Mouse (Mus musculus): ENCODE data around the gene Plac1. TPM values are rescaled to one million over a fixed set of nuclear protein-coding genes. Genes with fewer than 3 reads are reported as not detected.
A peak's percentile ranks its signal among the peaks of the same experiment; 100 is the strongest.

The Plac1 gene
- total RNA-seq, 2 experiments from 2014 or later = not detected

DNA sequence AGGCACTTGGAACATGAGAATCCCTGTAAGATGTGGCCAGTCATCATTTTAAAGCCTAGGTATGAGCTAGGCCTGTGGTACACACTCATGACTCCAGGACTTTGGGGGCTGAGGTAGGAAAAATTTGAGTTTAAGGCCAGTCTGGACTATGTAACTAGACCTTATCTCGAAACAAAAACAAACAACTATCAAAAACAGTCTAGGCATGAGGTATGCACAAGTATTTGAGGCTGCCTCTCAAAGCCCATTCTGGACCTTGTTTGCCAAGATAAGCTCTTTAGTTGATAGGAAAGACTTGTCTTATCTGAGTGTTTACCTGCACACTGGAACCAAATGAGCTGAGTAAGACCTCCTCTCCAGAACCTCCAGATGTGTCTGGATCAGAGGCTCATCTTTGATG lies 116.3 kb downstream of the Plac1 start:
- intact Hi-C loops (cut with DNase I) = no loop called here

DNA sequence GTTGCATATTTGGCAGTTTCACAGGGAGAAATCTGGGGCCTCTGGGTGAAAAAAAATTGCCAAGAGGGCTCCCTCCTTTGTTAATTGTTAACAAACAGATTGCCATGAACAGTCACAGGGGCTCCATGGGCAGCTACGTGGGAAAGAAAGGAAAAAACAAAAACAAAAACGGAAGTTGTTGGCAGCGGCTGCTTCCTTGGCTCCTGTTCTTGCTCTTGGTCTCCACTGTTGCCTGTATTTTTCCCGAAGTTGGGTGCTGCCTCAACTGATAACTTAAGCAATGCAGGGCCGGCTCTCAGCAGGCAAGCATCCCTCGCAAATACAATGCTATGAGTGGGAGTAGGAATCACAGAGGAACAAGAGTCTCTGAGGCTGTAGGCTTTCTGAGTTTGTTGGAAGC lies 121.3 kb downstream of the Plac1 start:
- peak in 1 of 2 experiments; percentile 5 for DNase-seq (ENCODE audit: low spot score in 2 of 2)
- intact Hi-C loops (cut with DNase I) = no loop called here

More for the DNA sequence above, 116.3 kb downstream of the Plac1 start:
- DNase-seq (ENCODE audit: low spot score in 2 of 2) = no peak

GRCm38 (mm10) chrX:53118019-53118418 lies 121.9 kb downstream of the Plac1 start:
- intact Hi-C loops (cut with DNase I) = no loop called here
- no peak for DNase-seq (ENCODE audit: low spot score in 2 of 2)

GRCm38 (mm10) chrX:53114994-53115393 lies 124.9 kb downstream of the Plac1 start:
- DNase-seq (ENCODE audit: low spot score in 2 of 2) = no peak
- intact Hi-C loops (cut with DNase I) = no loop called here

- intact Hi-C loops (cut with DNase I) = no loop called here
- DNase-seq (ENCODE audit: low spot score in 2 of 2) = no peak
These were observed 129.8 kb downstream of the Plac1 start for GRCm38 (mm10) chrX:53110142-53110541.

- DNase-seq (ENCODE audit: low spot score in 2 of 2) = no peak
- intact Hi-C loops (cut with DNase I) = no loop called here
These were observed 132.8 kb downstream of the Plac1 start for GRCm38 (mm10) chrX:53107127-53107526.

GRCm38 (mm10) chrX:53101165-53101564 lies 138.7 kb downstream of the Plac1 start:
- DNase-seq (ENCODE audit: low spot score in 2 of 2) = no peak
- intact Hi-C loops (cut with DNase I) = no loop called here

GRCm38 (mm10) chrX:53099951-53100350 lies 140.0 kb downstream of the Plac1 start:
- no peak for DNase-seq (ENCODE audit: low spot score in 2 of 2)
- intact Hi-C loops (cut with DNase I) = no loop called here

DNA sequence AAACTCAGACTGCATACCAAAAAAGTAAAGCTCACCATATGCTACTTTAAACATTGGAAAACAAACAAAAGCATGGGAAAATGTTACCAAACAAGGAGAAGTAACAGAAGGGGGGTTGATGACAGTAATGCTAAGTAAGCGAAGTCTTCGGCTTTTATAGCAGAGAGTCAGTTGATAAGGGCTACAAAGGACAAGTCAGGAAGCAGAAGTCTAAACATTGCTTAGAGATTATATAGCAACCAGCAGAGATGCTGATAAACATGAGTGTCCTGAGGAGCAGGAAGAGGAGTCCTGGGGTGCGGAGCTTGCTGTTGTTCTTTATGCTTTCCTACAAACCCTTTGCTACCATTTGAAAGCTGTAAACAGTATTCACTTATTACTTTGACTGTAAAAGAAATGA lies 140.6 kb downstream of the Plac1 start:
- intact Hi-C loops (cut with DNase I) = no loop called here

DNA sequence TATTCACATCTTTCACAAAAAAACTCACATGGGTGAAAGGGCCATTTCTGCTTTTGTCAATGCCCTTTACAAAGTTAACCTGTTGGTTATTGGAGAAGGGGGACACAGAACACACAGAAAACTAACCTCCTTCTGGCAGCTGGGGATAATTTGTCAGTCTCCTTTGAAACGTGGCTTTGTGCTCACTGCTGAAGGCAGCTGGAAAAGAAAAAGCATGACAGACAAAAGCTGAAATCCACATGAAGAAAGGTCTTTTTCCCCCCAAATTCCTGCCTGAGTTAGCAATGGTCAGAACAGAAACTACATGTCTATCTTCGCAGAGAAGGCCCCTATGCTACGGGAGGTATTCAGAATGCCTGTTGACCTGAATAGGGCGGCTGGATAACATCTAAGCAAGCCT lies 141.6 kb downstream of the Plac1 start:
- no peak for DNase-seq (ENCODE audit: low spot score in 2 of 2)
- intact Hi-C loops (cut with DNase I) = no loop called here

More for the DNA sequence above, 140.6 kb downstream of the Plac1 start:
- no peak for DNase-seq (ENCODE audit: low spot score in 2 of 2)

- intact Hi-C loops (cut with DNase I) = no loop called here
- DNase-seq (ENCODE audit: low spot score in 2 of 2) = no peak
These were observed 142.1 kb downstream of the Plac1 start for GRCm38 (mm10) chrX:53097786-53098185.

DNA sequence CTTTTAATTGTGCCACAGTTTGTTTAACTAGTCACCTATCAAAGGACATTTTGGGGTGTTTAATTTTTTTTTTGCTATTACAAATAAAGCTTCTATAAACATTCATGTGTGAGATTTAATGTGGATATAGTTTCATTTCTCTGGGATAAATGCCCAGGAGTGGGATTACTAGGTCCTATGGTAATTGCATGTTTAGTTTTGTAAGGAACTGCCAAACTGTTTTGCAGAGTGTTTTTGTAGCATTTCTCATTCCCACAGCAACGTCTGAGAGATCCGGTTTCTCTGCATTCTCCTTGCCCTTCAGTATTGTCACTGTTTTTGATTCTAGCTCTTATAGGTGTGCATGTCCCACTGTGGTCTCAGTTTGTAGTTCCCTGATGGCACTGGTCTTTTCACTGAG lies 146.5 kb downstream of the Plac1 start:
- intact Hi-C loops (cut with DNase I) = no loop called here
- no peak for DNase-seq (ENCODE audit: low spot score in 2 of 2)

- intact Hi-C loops (cut with DNase I) = no loop called here
- DNase-seq (ENCODE audit: low spot score in 2 of 2) = no peak
These were observed 151.1 kb downstream of the Plac1 start for GRCm38 (mm10) chrX:53088663-53089292.

GRCm38 (mm10) chrX:53087202-53087601 lies 152.7 kb downstream of the Plac1 start:
- intact Hi-C loops (cut with DNase I) = no loop called here
- no peak for DNase-seq (ENCODE audit: low spot score in 2 of 2)

- intact Hi-C loops (cut with DNase I) = no loop called here
- DNase-seq (ENCODE audit: low spot score in 2 of 2) = no peak
These were observed 154.4 kb downstream of the Plac1 start for GRCm38 (mm10) chrX:53085559-53085958.

DNA sequence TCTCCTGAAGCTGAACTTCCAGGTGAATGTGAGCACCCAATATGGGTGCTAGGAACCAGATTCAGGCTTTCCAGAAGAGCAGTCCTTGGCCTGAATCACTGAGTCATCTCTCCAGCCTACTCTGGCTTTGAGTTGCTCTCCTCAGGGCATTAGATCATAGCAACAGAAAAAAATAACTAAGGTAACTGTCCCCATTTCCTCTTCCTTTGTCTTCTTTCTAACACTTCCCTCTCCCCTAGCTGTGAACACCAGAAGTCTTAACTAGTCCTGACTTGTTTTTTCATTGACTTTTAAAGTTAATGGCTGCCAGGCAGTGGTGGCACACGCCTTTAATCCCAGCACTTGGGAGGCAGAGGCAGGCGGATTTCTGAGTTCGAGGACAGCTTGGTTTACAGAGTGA lies 175.5 kb downstream of the Plac1 start:
- DNase-seq (ENCODE audit: low spot score in 2 of 2) = no peak
- intact Hi-C loops (cut with DNase I) = no loop called here

GRCm38 (mm10) chrX:53059426-53060007 lies 180.4 kb downstream of the Plac1 start:
- DNase-seq (ENCODE audit: low spot score in 2 of 2) = no peak
- intact Hi-C loops (cut with DNase I) = loop anchor here (10.0 kb wide), 1 partner anchor 175 kb away; no protein-coding TSS in a partner anchor

- no peak for DNase-seq (ENCODE audit: low spot score in 2 of 2)
- intact Hi-C loops (cut with DNase I) = loop anchor here (10.0 kb wide), 1 partner anchor 176 kb away; no protein-coding TSS in a partner anchor
These were observed 181.2 kb downstream of the Plac1 start for GRCm38 (mm10) chrX:53058459-53059280.

GRCm38 (mm10) chrX:53057760-53058090 lies 182.2 kb downstream of the Plac1 start:
- intact Hi-C loops (cut with DNase I) = loop anchor here (10.0 kb wide), 1 partner anchor 177 kb away; no protein-coding TSS in a partner anchor
- DNase-seq (ENCODE audit: low spot score in 2 of 2) = no peak

- intact Hi-C loops (cut with DNase I) = loop anchor here (10.0 kb wide), 1 partner anchor 178 kb away; no protein-coding TSS in a partner anchor
- DNase-seq (ENCODE audit: low spot score in 2 of 2) = peak; percentile 17 to 25
These were observed 182.7 kb downstream of the Plac1 start for GRCm38 (mm10) chrX:53057054-53057759.
